Mouse (Mus musculus): Measurements from ENCODE around the gene Gm49369.

Gene Gm49369

GRCm38 (mm10) chr7:142400112-142400749 lies 17.8 kb upstream of the Gm49369 start:
- no peak for TF ChIP-seq GATA4 (IDR thresholded peaks at IDR 0.05; ENCODE audit: insufficient replicate concordance, low read length)

- TF ChIP-seq GATA4 (IDR thresholded peaks at IDR 0.05; ENCODE audit: insufficient replicate concordance, low read length), result no peak
Measured at GRCm38 (mm10) chr7:142399250-142399649, 16.8 kb upstream of the Gm49369 start.

GRCm38 (mm10) chr7:142398052-142398451 lies 15.6 kb upstream of the Gm49369 start:
- peak; percentile 95 for TF ChIP-seq GATA4 (IDR thresholded peaks at IDR 0.05; ENCODE audit: insufficient replicate concordance, low read length)

GRCm38 (mm10) chr7:142396611-142397010 lies 14.1 kb upstream of the Gm49369 start:
- TF ChIP-seq GATA4 (IDR thresholded peaks at IDR 0.05; ENCODE audit: insufficient replicate concordance, low read length), result no peak

- no peak for TF ChIP-seq GATA4 (IDR thresholded peaks at IDR 0.05; ENCODE audit: insufficient replicate concordance, low read length)
Measured at GRCm38 (mm10) chr7:142395472-142395871, 13.0 kb upstream of the Gm49369 start.

GRCm38 (mm10) chr7:142394261-142395190 lies 12.1 kb upstream of the Gm49369 start:
- TF ChIP-seq GATA4 (IDR thresholded peaks at IDR 0.05; ENCODE audit: insufficient replicate concordance, low read length), result no peak

- TF ChIP-seq GATA4 (IDR thresholded peaks at IDR 0.05; ENCODE audit: insufficient replicate concordance, low read length), result no peak
Measured at GRCm38 (mm10) chr7:142393191-142393590, 10.7 kb upstream of the Gm49369 start.

- TF ChIP-seq GATA4 (IDR thresholded peaks at IDR 0.05; ENCODE audit: insufficient replicate concordance, low read length), result no peak
Measured at GRCm38 (mm10) chr7:142391609-142392008, 9.1 kb upstream of the Gm49369 start.

- TF ChIP-seq GATA4 (IDR thresholded peaks at IDR 0.05; ENCODE audit: insufficient replicate concordance, low read length), result no peak
Measured at GRCm38 (mm10) chr7:142391108-142391507, 8.6 kb upstream of the Gm49369 start.

GRCm38 (mm10) chr7:142389961-142390650 lies 7.6 kb upstream of the Gm49369 start:
- no peak for TF ChIP-seq GATA4 (IDR thresholded peaks at IDR 0.05; ENCODE audit: insufficient replicate concordance, low read length)

- no peak for TF ChIP-seq GATA4 (IDR thresholded peaks at IDR 0.05; ENCODE audit: insufficient replicate concordance, low read length)
Measured at GRCm38 (mm10) chr7:142388740-142389139, 6.3 kb upstream of the Gm49369 start.

GRCm38 (mm10) chr7:142388198-142388597 lies 5.7 kb upstream of the Gm49369 start:
- TF ChIP-seq GATA4 (IDR thresholded peaks at IDR 0.05; ENCODE audit: insufficient replicate concordance, low read length), result no peak

- no peak for TF ChIP-seq GATA4 (IDR thresholded peaks at IDR 0.05; ENCODE audit: insufficient replicate concordance, low read length)
Measured at GRCm38 (mm10) chr7:142387419-142388148, 5.1 kb upstream of the Gm49369 start, which contains the start of gene Ctsd. TSS of gene Ctsd (minus strand) at chr7:142388038.

GRCm38 (mm10) chr7:142386621-142387201 lies 4.2 kb upstream of the Gm49369 start:
- TF ChIP-seq GATA4 (IDR thresholded peaks at IDR 0.05; ENCODE audit: insufficient replicate concordance, low read length), result no peak

Data from liver, adult (tissue).